Mouse (Mus musculus): ENCODE measurements around the gene Spata48. TPM values are rescaled to one million over a fixed set of nuclear protein-coding genes. Genes with fewer than 3 reads are reported as not detected.

Spata48 gene
- polyA plus RNA-seq, 1 experiment from 2014 or later = 2.1 TPM

DNA sequence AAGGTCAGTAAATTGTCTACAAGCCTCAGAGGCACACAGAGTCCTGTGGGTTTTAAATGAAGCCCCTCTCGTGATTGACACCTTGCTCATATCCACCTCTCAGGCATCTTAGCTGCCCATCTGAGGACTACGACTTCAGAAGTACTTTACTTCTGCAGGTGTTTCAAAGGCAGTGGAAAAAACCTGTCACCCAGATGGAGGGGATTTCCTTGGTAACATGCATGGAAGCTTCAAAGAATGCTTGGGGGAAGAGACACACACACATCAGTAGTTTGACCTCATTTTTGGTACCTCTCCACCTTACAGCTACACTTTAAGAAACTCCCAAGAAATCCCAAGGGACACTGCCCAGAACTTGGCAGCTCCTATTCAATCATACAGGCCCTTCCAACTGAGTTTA is 44.3 kb downstream of the Spata48 start:
- WGBS = 79% methylated on average over 2 of the region's 2 CpGs
- no peak for ATAC-seq (ENCODE audit: low FRiP score, low TSS enrichment)
- Histone ChIP-seq H3K9me3 (ENCODE audit: low read length) (no peaks in the 10 kb centered on the region), H3K27ac (ENCODE audit: low read length) (no peak overlapping the region), H3K4me1 (ENCODE audit: insufficient read depth, low read length) (no peaks in the 10 kb centered on the region), H3K36me3 (ENCODE audit: insufficient read depth, low read length) (no peaks in the 10 kb centered on the region), H3K4me3 (ENCODE audit: low read length) (no peak overlapping the region), H3K9ac (replicated peaks; ENCODE audit: low read length) (no peak overlapping the region), H3K4me2 (replicated peaks; ENCODE audit: low read depth, low read length) (no peak overlapping the region), H3K27me3 (ENCODE audit: insufficient read depth, low read length) (no peaks in the 10 kb centered on the region)

GRCm38 (mm10) chr11:11509413-11509812 is 47.5 kb downstream of the Spata48 start:
- H3K9me3 ChIP-seq (ENCODE audit: low read length) = no peaks in the 10 kb centered on the region
- H3K36me3 ChIP-seq (ENCODE audit: insufficient read depth, low read length) = no peaks in the 10 kb centered on the region
- H3K4me3 ChIP-seq (ENCODE audit: low read length) = no peak overlapping the region
- H3K9ac ChIP-seq (replicated peaks; ENCODE audit: low read length) = no peak overlapping the region
- no peaks in the 10 kb centered on the region for H3K4me1 ChIP-seq (ENCODE audit: insufficient read depth, low read length)
- H3K4me2 ChIP-seq (replicated peaks; ENCODE audit: low read depth, low read length) = no peak overlapping the region
- no peaks in the 10 kb centered on the region for H3K27me3 ChIP-seq (ENCODE audit: insufficient read depth, low read length)
- ATAC-seq (ENCODE audit: low FRiP score, low TSS enrichment) = 0 out of 2 replicates have a peak, but pooled peaks have one; percentile 57
- no peak overlapping the region for H3K27ac ChIP-seq (ENCODE audit: low read length)
- WGBS = 23% methylated on average over 2 of the region's 2 CpGs

GRCm38 (mm10) chr11:11512056-11512455 is 50.2 kb downstream of the Spata48 start:
- no peaks in the 10 kb centered on the region for H3K4me1 ChIP-seq (ENCODE audit: insufficient read depth, low read length)
- no peaks in the 10 kb centered on the region for H3K36me3 ChIP-seq (ENCODE audit: insufficient read depth, low read length)
- H3K4me2 ChIP-seq (replicated peaks; ENCODE audit: low read depth, low read length) = no peak overlapping the region
- no peaks in the 10 kb centered on the region for H3K9me3 ChIP-seq (ENCODE audit: low read length)
- no peak overlapping the region for H3K27ac ChIP-seq (ENCODE audit: low read length)
- 62% methylated on average over 2 of the region's 2 CpGs for WGBS
- ATAC-seq (ENCODE audit: low FRiP score, low TSS enrichment) = no peak
- no peak overlapping the region for H3K4me3 ChIP-seq (ENCODE audit: low read length)
- H3K27me3 ChIP-seq (ENCODE audit: insufficient read depth, low read length) = no peaks in the 10 kb centered on the region
- H3K9ac ChIP-seq (replicated peaks; ENCODE audit: low read length) = no peak overlapping the region

- Histone ChIP-seq H3K4me1 (ENCODE audit: insufficient read depth, low read length) (no peaks in the 10 kb centered on the region), H3K4me3 (ENCODE audit: low read length) (no peak overlapping the region), H3K9me3 (ENCODE audit: low read length) (no peaks in the 10 kb centered on the region), H3K4me2 (replicated peaks; ENCODE audit: low read depth, low read length) (no peak overlapping the region), H3K27me3 (ENCODE audit: insufficient read depth, low read length) (no peaks in the 10 kb centered on the region), H3K36me3 (ENCODE audit: insufficient read depth, low read length) (no peaks in the 10 kb centered on the region), H3K27ac (ENCODE audit: low read length) (no peak overlapping the region), H3K9ac (replicated peaks; ENCODE audit: low read length) (no peak overlapping the region)
- ATAC-seq (ENCODE audit: low FRiP score, low TSS enrichment) = no peak
- WGBS = 58% methylated on average over 2 of the region's 2 CpGs
These were observed 51.3 kb downstream of the Spata48 start for GRCm38 (mm10) chr11:11513008-11513799.

GRCm38 (mm10) chr11:11514920-11515319 is 53.0 kb downstream of the Spata48 start:
- Histone ChIP-seq H3K4me3 (ENCODE audit: low read length) (no peak overlapping the region), H3K27me3 (ENCODE audit: insufficient read depth, low read length) (no peaks in the 10 kb centered on the region), H3K9me3 (ENCODE audit: low read length) (no peaks in the 10 kb centered on the region), H3K9ac (replicated peaks; ENCODE audit: low read length) (no peak overlapping the region), H3K36me3 (ENCODE audit: insufficient read depth, low read length) (no peaks in the 10 kb centered on the region), H3K27ac (ENCODE audit: low read length) (no peak overlapping the region), H3K4me1 (ENCODE audit: insufficient read depth, low read length) (no peaks in the 10 kb centered on the region), H3K4me2 (replicated peaks; ENCODE audit: low read depth, low read length) (no peak overlapping the region)
- WGBS = 96% methylated on average over 4 of the region's 4 CpGs
- no peak for ATAC-seq (ENCODE audit: low FRiP score, low TSS enrichment)

DNA sequence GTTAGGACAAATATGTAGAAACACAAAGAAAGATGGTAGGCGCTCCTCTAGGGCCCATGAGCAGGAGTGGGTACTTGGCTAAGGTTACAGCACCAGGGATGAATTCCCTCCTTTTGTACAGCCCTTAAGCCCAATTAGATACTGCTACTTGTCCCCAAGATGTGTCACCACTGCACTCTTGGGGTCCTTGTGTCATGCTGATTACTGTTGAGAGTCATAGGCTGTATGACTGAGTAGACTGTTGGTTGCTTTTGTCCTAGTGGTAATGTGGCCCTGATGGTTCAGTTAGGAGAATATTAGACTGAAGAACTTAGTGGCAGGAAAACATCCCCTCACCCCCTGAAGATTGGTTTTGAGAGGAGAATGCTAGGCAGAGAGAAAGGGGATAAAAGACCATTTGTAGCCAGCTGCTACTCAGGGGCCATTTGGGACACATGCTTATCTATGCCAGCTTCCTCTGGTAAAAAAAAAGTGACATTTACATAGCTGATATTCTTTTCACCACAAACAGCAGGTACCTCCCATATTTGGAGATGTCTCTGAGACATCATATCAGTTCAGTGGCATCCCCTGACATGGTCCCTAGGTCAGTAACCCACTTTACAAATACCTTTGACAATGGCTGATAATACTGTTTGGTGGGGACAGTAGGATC is 56.0 kb downstream of the Spata48 start:
- 83% methylated on average over 1 of the region's 1 CpGs for WGBS

GRCm38 (mm10) chr11:11519255-11520243 is 57.7 kb downstream of the Spata48 start:
- Histone ChIP-seq H3K36me3 (ENCODE audit: insufficient read depth, low read length) (no peaks in the 10 kb centered on the region), H3K4me2 (replicated peaks; ENCODE audit: low read depth, low read length) (no peak overlapping the region), H3K9me3 (ENCODE audit: low read length) (no peaks in the 10 kb centered on the region), H3K27ac (ENCODE audit: low read length) (no peak overlapping the region), H3K9ac (replicated peaks; ENCODE audit: low read length) (no peak overlapping the region), H3K4me1 (ENCODE audit: insufficient read depth, low read length) (no peaks in the 10 kb centered on the region), H3K4me3 (ENCODE audit: low read length) (no peak overlapping the region), H3K27me3 (ENCODE audit: insufficient read depth, low read length) (no peaks in the 10 kb centered on the region)
- WGBS = 87% methylated on average over 10 of the region's 10 CpGs
- ATAC-seq (ENCODE audit: low FRiP score, low TSS enrichment) = no peak

More for the DNA sequence above, 56.0 kb downstream of the Spata48 start:
- no peak overlapping the region for H3K4me3 ChIP-seq (ENCODE audit: low read length)
- no peaks in the 10 kb centered on the region for H3K27me3 ChIP-seq (ENCODE audit: insufficient read depth, low read length)
- H3K36me3 ChIP-seq (ENCODE audit: insufficient read depth, low read length) = no peaks in the 10 kb centered on the region
- no peak overlapping the region for H3K27ac ChIP-seq (ENCODE audit: low read length)
- no peaks in the 10 kb centered on the region for H3K9me3 ChIP-seq (ENCODE audit: low read length)
- H3K4me2 ChIP-seq (replicated peaks; ENCODE audit: low read depth, low read length) = no peak overlapping the region
- ATAC-seq (ENCODE audit: low FRiP score, low TSS enrichment) = no peak
- no peak overlapping the region for H3K9ac ChIP-seq (replicated peaks; ENCODE audit: low read length)
- no peaks in the 10 kb centered on the region for H3K4me1 ChIP-seq (ENCODE audit: insufficient read depth, low read length)

DNA sequence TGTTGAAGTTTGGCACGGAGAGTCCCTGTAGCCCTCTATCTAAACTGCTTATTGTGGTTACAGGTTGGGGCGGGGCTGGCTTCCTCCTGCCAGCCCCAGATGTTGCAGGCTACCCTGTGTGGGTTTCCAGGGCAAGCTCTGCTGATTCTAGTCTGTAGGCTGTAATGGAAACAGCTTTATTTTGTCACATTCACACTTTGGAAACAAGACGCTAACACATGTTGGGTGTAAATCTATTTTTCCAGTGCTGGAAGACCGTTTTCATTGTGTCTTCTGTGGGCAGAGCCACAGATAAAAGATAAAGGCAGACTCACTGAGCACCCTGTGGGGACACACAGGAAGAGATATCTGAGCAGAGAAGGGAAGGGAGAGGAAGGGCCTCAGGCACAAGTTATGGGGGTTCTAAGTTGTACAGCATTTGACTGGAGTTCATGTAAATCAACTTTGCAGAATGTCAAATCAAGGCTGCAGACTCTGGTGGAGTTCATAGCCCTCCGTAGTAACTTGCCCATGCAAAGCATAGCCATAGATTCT is 60.1 kb downstream of the Spata48 start:
- Histone ChIP-seq H3K4me3 (ENCODE audit: low read length) (no peak overlapping the region), H3K4me1 (ENCODE audit: insufficient read depth, low read length) (no peaks in the 10 kb centered on the region), H3K27me3 (ENCODE audit: insufficient read depth, low read length) (no peaks in the 10 kb centered on the region), H3K9ac (replicated peaks; ENCODE audit: low read length) (no peak overlapping the region), H3K4me2 (replicated peaks; ENCODE audit: low read depth, low read length) (no peak overlapping the region), H3K9me3 (ENCODE audit: low read length) (no peaks in the 10 kb centered on the region), H3K27ac (ENCODE audit: low read length) (no peak overlapping the region), H3K36me3 (ENCODE audit: insufficient read depth, low read length) (no peaks in the 10 kb centered on the region)
- ATAC-seq (ENCODE audit: low FRiP score, low TSS enrichment) = no peak
- 73% methylated on average over 5 of the region's 5 CpGs for WGBS

DNA sequence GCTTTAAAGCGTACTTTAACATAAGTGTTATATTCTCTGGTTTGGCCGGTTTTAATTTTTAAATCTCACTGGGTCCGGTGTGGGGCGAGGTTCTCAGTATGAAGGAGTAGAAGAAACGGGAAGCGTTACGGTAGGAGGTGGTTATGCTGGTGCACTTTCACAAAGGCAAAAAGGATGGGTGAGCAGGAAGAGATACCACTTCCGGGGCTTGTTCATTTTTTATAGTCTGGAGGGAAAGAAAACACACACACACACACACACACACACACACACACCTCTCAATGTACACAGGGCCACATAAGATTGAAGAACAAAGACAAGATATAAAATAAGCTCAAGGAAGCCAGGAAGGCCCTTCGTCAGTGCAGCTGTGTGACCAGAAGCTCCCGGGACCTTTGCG is 66.9 kb downstream of the Spata48 start:
- Histone ChIP-seq H3K4me1 (ENCODE audit: insufficient read depth, low read length) (no peaks in the 10 kb centered on the region), H3K9me3 (ENCODE audit: low read length) (no peaks in the 10 kb centered on the region), H3K4me2 (replicated peaks; ENCODE audit: low read depth, low read length) (no peak overlapping the region), H3K27ac (ENCODE audit: low read length) (no peak overlapping the region), H3K36me3 (ENCODE audit: insufficient read depth, low read length) (no peaks in the 10 kb centered on the region), H3K27me3 (ENCODE audit: insufficient read depth, low read length) (no peaks in the 10 kb centered on the region), H3K4me3 (ENCODE audit: low read length) (no peak overlapping the region), H3K9ac (replicated peaks; ENCODE audit: low read length) (no peak overlapping the region)
- 83% methylated on average over 11 of the region's 11 CpGs for WGBS
- no peak for ATAC-seq (ENCODE audit: low FRiP score, low TSS enrichment)
